Mouse (Mus musculus) neural tube, embryonic 12.5 days (tissue): Measurements from ENCODE around the gene Arid1b. TPM values are rescaled to one million over a fixed set of nuclear protein-coding genes. Genes with fewer than 3 reads are reported as not detected.

Experiments used
- ATAC-seq: fragments of 200-750 bp; cut with Nextera tagmentation; 2 replicates; pipeline ENCODE4 v1.8.0; 2017; ENCODE audit warnings: low read depth, mild to moderate bottlenecking, moderate TSS enrichment, moderate library complexity; ENCODE audit not compliant: low FRiP score
- H3K27ac ChIP-seq: fragments of 300-500 bp; sonication (generic); 2 replicates; pipeline ENCODE4 v1.5.1; 2016
- H3K27me3 ChIP-seq: fragments of 300-500 bp; sonication (generic); replicated peaks from 2 replicates; pipeline ENCODE4 v1.6.1; 2016; ENCODE audit warnings: mild to moderate bottlenecking
- H3K36me3 ChIP-seq: fragments of 300-500 bp; sonication (generic); 2 replicates; pipeline ENCODE4 v1.6.1; 2016; ENCODE audit warnings: mild to moderate bottlenecking
- H3K4me1 ChIP-seq: fragments of 300-500 bp; sonication (generic); 2 replicates; pipeline ENCODE4 v1.6.1; 2016
- H3K4me2 ChIP-seq: fragments of 300-500 bp; sonication (generic); replicated peaks from 2 replicates; pipeline ENCODE4 v1.6.1; 2016; ENCODE audit warnings: mild to moderate bottlenecking
- H3K4me3 ChIP-seq: fragments of 300-500 bp; sonication (generic); 2 replicates; pipeline ENCODE4 v1.5.1; 2016
- H3K9ac ChIP-seq: fragments of 300-500 bp; sonication (generic); 2 replicates; pipeline ENCODE4 v1.6.1; 2016; ENCODE audit warnings: mild to moderate bottlenecking
- H3K9me3 ChIP-seq: fragments of 300-500 bp; sonication (generic); 2 replicates; pipeline ENCODE4 v1.6.1; 2016; ENCODE audit warnings: mild to moderate bottlenecking
- WGBS: fragments of 180-500 bp; shearing (Covaris S2); methylation state at CpG from one replicate; pipeline ENCODE4 v1.1.7; 2016; 5-methylcytosine and 5-hydroxymethylcytosine counted together
- polyA plus RNA-seq: library from polyadenylated mRNA; unstranded; fragments of >200 nt; fragmentation: Nextera tagmentation; extraction: Ambion mirVana; gene quantifications from 2 replicates; pipeline ENCODE4 v1.2.1, GENCODE M21; 2016

Arid1b gene
- polyA plus RNA-seq, 1 experiment from 2014 or later: 18.7 TPM

- no peaks in the 10 kb centered on the region for H3K27me3 ChIP-seq
- WGBS: 69% methylated on average over 9 of the region's 9 CpGs
Observed at GRCm38 (mm10) chr17:5235057-5235456, 240.9 kb downstream of the Arid1b start.

GRCm38 (mm10) chr17:5237765-5238164 lies 243.6 kb downstream of the Arid1b start:
- Histone ChIP-seq H3K27me3 (no peaks in the 10 kb centered on the region), H3K9ac (no peak overlapping the region), H3K4me1 (peaks cover 42% of the 10 kb centered on the region), H3K27ac (no peak overlapping the region), H3K4me3 (no peak overlapping the region), H3K36me3 (peaks cover 1% of the 10 kb centered on the region; the same call in 1 of the 2 replicates), H3K4me2 (no peak overlapping the region), H3K9me3 (no peaks in the 10 kb centered on the region)
- 71% methylated on average over 3 of the region's 3 CpGs for WGBS
- ATAC-seq: no peak

More at GRCm38 (mm10) chr17:5235057-5235456, 240.9 kb downstream of the Arid1b start:
- no peak overlapping the region for H3K9ac ChIP-seq
- no peak overlapping the region for H3K4me2 ChIP-seq
- no peaks in the 10 kb centered on the region for H3K9me3 ChIP-seq
- no peak overlapping the region for H3K4me3 ChIP-seq
- no peak for ATAC-seq
- peaks cover 44% of the 10 kb centered on the region for H3K4me1 ChIP-seq
- no peak overlapping the region for H3K27ac ChIP-seq
- H3K36me3 ChIP-seq: no peaks in the 10 kb centered on the region

- WGBS: 63% methylated on average over 16 of the region's 16 CpGs
Observed at GRCm38 (mm10) chr17:5238387-5239245, 244.5 kb downstream of the Arid1b start.

GRCm38 (mm10) chr17:5244526-5244925 lies 250.4 kb downstream of the Arid1b start:
- Histone ChIP-seq H3K4me2 (no peak overlapping the region), H3K9me3 (no peaks in the 10 kb centered on the region), H3K27me3 (no peaks in the 10 kb centered on the region), H3K27ac (no peak overlapping the region), H3K36me3 (peaks cover 4% of the 10 kb centered on the region; the same call in 1 of the 2 replicates), H3K9ac (no peak overlapping the region), H3K4me1 (peaks cover 20% of the 10 kb centered on the region), H3K4me3 (no peak overlapping the region)
- ATAC-seq: no peak
- WGBS: 87% methylated on average over 2 of the region's 2 CpGs

More at GRCm38 (mm10) chr17:5238387-5239245, 244.5 kb downstream of the Arid1b start:
- H3K9ac ChIP-seq: no peak overlapping the region
- no peak overlapping the region for H3K27ac ChIP-seq
- no peaks in the 10 kb centered on the region for H3K9me3 ChIP-seq
- H3K4me2 ChIP-seq: no peak overlapping the region
- H3K36me3 ChIP-seq: peaks cover 4% of the 10 kb centered on the region; the same call in 1 of the 2 replicates
- peaks cover 41% of the 10 kb centered on the region for H3K4me1 ChIP-seq
- no peak overlapping the region for H3K4me3 ChIP-seq
- no peak for ATAC-seq
- H3K27me3 ChIP-seq: no peaks in the 10 kb centered on the region

- Histone ChIP-seq H3K4me1 (peaks cover 23% of the 10 kb centered on the region), H3K9ac (no peak overlapping the region), H3K27me3 (no peaks in the 10 kb centered on the region), H3K27ac (no peak overlapping the region), H3K9me3 (no peaks in the 10 kb centered on the region), H3K4me3 (no peak overlapping the region), H3K36me3 (peaks cover 4% of the 10 kb centered on the region; the same call in 1 of the 2 replicates), H3K4me2 (no peak overlapping the region)
- ATAC-seq: no peak
- WGBS: 89% methylated on average over 11 of the region's 11 CpGs
Observed at GRCm38 (mm10) chr17:5246688-5247087, 252.6 kb downstream of the Arid1b start.

- H3K36me3 ChIP-seq: peaks cover 4% of the 10 kb centered on the region; the same call in 1 of the 2 replicates
- no peak overlapping the region for H3K27ac ChIP-seq
- H3K9ac ChIP-seq: no peak overlapping the region
- peaks cover 26% of the 10 kb centered on the region for H3K4me1 ChIP-seq
- no peak for ATAC-seq
- no peak overlapping the region for H3K4me3 ChIP-seq
- WGBS: 96% methylated on average over 7 of the region's 7 CpGs
- no peaks in the 10 kb centered on the region for H3K9me3 ChIP-seq
- H3K4me2 ChIP-seq: no peak overlapping the region
- no peaks in the 10 kb centered on the region for H3K27me3 ChIP-seq
Observed at GRCm38 (mm10) chr17:5247247-5247646, 253.1 kb downstream of the Arid1b start.

- Histone ChIP-seq H3K4me2 (no peak overlapping the region), H3K27me3 (no peaks in the 10 kb centered on the region), H3K4me3 (no peak overlapping the region), H3K4me1 (peaks cover 26% of the 10 kb centered on the region), H3K27ac (no peak overlapping the region), H3K36me3 (peaks cover 3% of the 10 kb centered on the region; the same call in 1 of the 2 replicates), H3K9me3 (no peaks in the 10 kb centered on the region), H3K9ac (no peak overlapping the region)
- WGBS: 91% methylated on average over 15 of the region's 15 CpGs
- no peak for ATAC-seq
Observed at GRCm38 (mm10) chr17:5247737-5248136, 253.6 kb downstream of the Arid1b start.

- Histone ChIP-seq H3K4me2 (0 out of 2 replicates have a peak overlapping the region, but pooled peaks have one; percentile 22), H3K4me1 (peaks cover 26% of the 10 kb centered on the region), H3K9me3 (no peaks in the 10 kb centered on the region), H3K36me3 (no peaks in the 10 kb centered on the region), H3K4me3 (no peak overlapping the region), H3K9ac (no peak overlapping the region), H3K27me3 (no peaks in the 10 kb centered on the region), H3K27ac (no peak overlapping the region; the same call in 1 of the 2 replicates)
- 54% methylated on average over 17 of the region's 17 CpGs for WGBS
- ATAC-seq: no peak
Observed at GRCm38 (mm10) chr17:5248957-5249656, 255.0 kb downstream of the Arid1b start.

GRCm38 (mm10) chr17:5249681-5250180 lies 255.6 kb downstream of the Arid1b start:
- Histone ChIP-seq H3K4me2 (no peak overlapping the region), H3K9ac (no peak overlapping the region), H3K4me1 (peaks cover 29% of the 10 kb centered on the region), H3K9me3 (no peaks in the 10 kb centered on the region), H3K4me3 (no peak overlapping the region), H3K27ac (no peak overlapping the region), H3K36me3 (no peaks in the 10 kb centered on the region), H3K27me3 (no peaks in the 10 kb centered on the region)
- ATAC-seq: no peak
- 81% methylated on average over 9 of the region's 9 CpGs for WGBS

GRCm38 (mm10) chr17:5252436-5252835 lies 258.3 kb downstream of the Arid1b start:
- WGBS: 26% methylated on average over 3 of the region's 3 CpGs
- H3K27me3 ChIP-seq: no peaks in the 10 kb centered on the region
- no peak overlapping the region for H3K27ac ChIP-seq
- no peaks in the 10 kb centered on the region for H3K9me3 ChIP-seq
- no peak overlapping the region for H3K4me2 ChIP-seq
- no peak overlapping the region for H3K4me3 ChIP-seq
- no peak for ATAC-seq
- no peaks in the 10 kb centered on the region for H3K36me3 ChIP-seq
- peaks cover 25% of the 10 kb centered on the region for H3K4me1 ChIP-seq
- H3K9ac ChIP-seq: no peak overlapping the region

GRCm38 (mm10) chr17:5254717-5255617 lies 260.8 kb downstream of the Arid1b start:
- Histone ChIP-seq H3K36me3 (no peaks in the 10 kb centered on the region), H3K4me3 (no peak overlapping the region), H3K9ac (no peak overlapping the region), H3K4me2 (no peak overlapping the region), H3K27ac (no peak overlapping the region), H3K4me1 (peaks cover 11% of the 10 kb centered on the region), H3K27me3 (no peaks in the 10 kb centered on the region), H3K9me3 (no peaks in the 10 kb centered on the region)
- WGBS: 71% methylated on average over 16 of the region's 16 CpGs
- no peak for ATAC-seq
